Mouse (Mus musculus) left cerebral cortex, adult 9 months (tissue): ENCODE data around the gene Ablim2.

Experiments
- DNase-seq, 2 experiments: peaks; one replicate each; pipeline ENCODE4 v3.0.0; 2022; ENCODE audit warnings: low spot score in 2 of 2

Gene Ablim2

GRCm38 (mm10) chr5:35907633-35908426 is 150.2 kb downstream of the Ablim2 start:
- DNase-seq: peak in 1 of 2 experiments; percentile 58

- no peak for DNase-seq
Measured at GRCm38 (mm10) chr5:35908626-35909443, 151.2 kb downstream of the Ablim2 start.

- no peak for DNase-seq
Measured at GRCm38 (mm10) chr5:35915629-35916300, 158.1 kb downstream of the Ablim2 start.

- DNase-seq: no peak
Measured at GRCm38 (mm10) chr5:35916666-35917065, 159.0 kb downstream of the Ablim2 start.

GRCm38 (mm10) chr5:35918387-35918786 is 160.7 kb downstream of the Ablim2 start:
- DNase-seq: peak in 1 of 2 experiments; percentile 40

GRCm38 (mm10) chr5:35920076-35920475 is 162.4 kb downstream of the Ablim2 start:
- DNase-seq: no peak

GRCm38 (mm10) chr5:35920557-35920956 is 162.9 kb downstream of the Ablim2 start:
- DNase-seq: no peak

GRCm38 (mm10) chr5:35921141-35921540 is 163.5 kb downstream of the Ablim2 start:
- DNase-seq: no peak

- DNase-seq: no peak
Measured at GRCm38 (mm10) chr5:35921595-35922254, 164.0 kb downstream of the Ablim2 start.

GRCm38 (mm10) chr5:35923448-35923847 is 165.8 kb downstream of the Ablim2 start:
- DNase-seq: no peak

GRCm38 (mm10) chr5:35925171-35925634 is 167.5 kb downstream of the Ablim2 start:
- DNase-seq: peak in 1 of 2 experiments; percentile 64

GRCm38 (mm10) chr5:35926511-35926910 is 168.8 kb downstream of the Ablim2 start:
- DNase-seq: no peak

GRCm38 (mm10) chr5:35931296-35931695 is 173.6 kb downstream of the Ablim2 start:
- no peak for DNase-seq

GRCm38 (mm10) chr5:35933059-35933458 is 175.4 kb downstream of the Ablim2 start:
- no peak for DNase-seq
